Mouse (Mus musculus) embryonic facial prominence, embryonic 14.5 days (tissue): ENCODE measurements around the gene Tbc1d13. TPM values are rescaled to one million over a fixed set of nuclear protein-coding genes. Genes with fewer than 3 reads are reported as not detected.

ENCODE experiments used
- ATAC-seq: fragments of 200-750 bp; cut with Nextera tagmentation; 2 replicates; pipeline ENCODE4 v1.8.0; 2017; ENCODE audit warnings: low read depth, moderate number of reproducible peaks, moderate TSS enrichment
- DNase-seq: peaks from one replicate; pipeline ENCODE4 v3.0.0-alpha.2; 2015; ENCODE audit warnings: low spot score
- H3K27ac ChIP-seq: fragments of 300-500 bp; sonication (generic); replicated peaks from 2 replicates; pipeline ENCODE4 v1.5.1; 2014; ENCODE audit warnings: low read depth, mild to moderate bottlenecking, low read length, moderate library complexity
- H3K27me3 ChIP-seq: fragments of 300-500 bp; sonication (generic); replicated peaks from 2 replicates; pipeline ENCODE4 v1.6.1; 2014; ENCODE audit warnings: low read length; ENCODE audit not compliant: control insufficient read depth, insufficient read depth
- H3K36me3 ChIP-seq: fragments of 300-500 bp; sonication (generic); 2 replicates; pipeline ENCODE4 v1.6.1; 2014; ENCODE audit warnings: low read length, mixed read lengths; ENCODE audit not compliant: control insufficient read depth, insufficient read depth
- H3K4me1 ChIP-seq: fragments of 300-500 bp; sonication (generic); 2 replicates; pipeline ENCODE4 v1.6.1; 2014; ENCODE audit warnings: antibody characterized with exemption, low read length; ENCODE audit not compliant: control insufficient read depth, insufficient read depth
- H3K4me2 ChIP-seq: fragments of 300-500 bp; sonication (generic); 2 replicates; pipeline ENCODE4 v1.6.1; 2014; ENCODE audit warnings: low read depth, mild to moderate bottlenecking, low read length, moderate library complexity, mixed read lengths
- H3K4me3 ChIP-seq: fragments of 300-500 bp; sonication (generic); 2 replicates; pipeline ENCODE4 v1.5.1; 2014; ENCODE audit warnings: low read depth, mild to moderate bottlenecking, low read length
- H3K9ac ChIP-seq: fragments of 300-500 bp; sonication (generic); 2 replicates; pipeline ENCODE4 v1.6.1; 2014; ENCODE audit warnings: low read depth, mild to moderate bottlenecking, low read length, moderate library complexity, mixed read lengths
- H3K9me3 ChIP-seq: fragments of 300-500 bp; sonication (generic); 2 replicates; pipeline ENCODE4 v1.6.1; 2016; ENCODE audit warnings: low read length; ENCODE audit not compliant: control insufficient read depth
- WGBS: fragments of 180-500 bp; shearing (Covaris S2); extraction: QIAGEN DNeasy Blood & Tissue Kit; methylation state at CpG from one replicate; pipeline ENCODE4 v1.1.7; 2014; 5-methylcytosine and 5-hydroxymethylcytosine counted together
- polyA plus RNA-seq: library from polyadenylated mRNA; unstranded; fragments of >200 nt; fragmentation: Nextera tagmentation; extraction: Ambion mirVana; gene quantifications from 2 replicates; pipeline ENCODE4 v1.2.1, GENCODE M21; 2014

Gene Tbc1d13
- polyA plus RNA-seq, 1 experiment from 2014 or later = 10.5 TPM

GRCm38 (mm10) chr2:30164340-30164932, 30.9 kb downstream of the Tbc1d13 start:
- ATAC-seq = no peak
- H3K4me2 ChIP-seq = no peak overlapping the region
- H3K27me3 ChIP-seq = no peaks in the 10 kb centered on the region
- H3K36me3 ChIP-seq = no peaks in the 10 kb centered on the region
- no peaks in the 10 kb centered on the region for H3K4me1 ChIP-seq
- H3K9ac ChIP-seq = no peak overlapping the region
- no peak overlapping the region for H3K4me3 ChIP-seq
- peaks cover 12% of the 10 kb centered on the region for H3K9me3 ChIP-seq
- DNase-seq = no peak
- H3K27ac ChIP-seq = no peak overlapping the region
- 37% methylated on average over 8 of the region's 9 CpGs for WGBS

GRCm38 (mm10) chr2:30166677-30167076, 33.1 kb downstream of the Tbc1d13 start:
- DNase-seq (no peak), ATAC-seq (no peak)
- H3K36me3 ChIP-seq = no peaks in the 10 kb centered on the region
- H3K9me3 ChIP-seq = peaks cover 12% of the 10 kb centered on the region
- no peaks in the 10 kb centered on the region for H3K4me1 ChIP-seq
- H3K27ac ChIP-seq = no peak overlapping the region
- H3K4me3 ChIP-seq = no peak overlapping the region
- no peaks in the 10 kb centered on the region for H3K27me3 ChIP-seq
- H3K4me2 ChIP-seq = no peak overlapping the region
- H3K9ac ChIP-seq = no peak overlapping the region
- WGBS = 62% methylated on average over 4 of the region's 4 CpGs

DNA sequence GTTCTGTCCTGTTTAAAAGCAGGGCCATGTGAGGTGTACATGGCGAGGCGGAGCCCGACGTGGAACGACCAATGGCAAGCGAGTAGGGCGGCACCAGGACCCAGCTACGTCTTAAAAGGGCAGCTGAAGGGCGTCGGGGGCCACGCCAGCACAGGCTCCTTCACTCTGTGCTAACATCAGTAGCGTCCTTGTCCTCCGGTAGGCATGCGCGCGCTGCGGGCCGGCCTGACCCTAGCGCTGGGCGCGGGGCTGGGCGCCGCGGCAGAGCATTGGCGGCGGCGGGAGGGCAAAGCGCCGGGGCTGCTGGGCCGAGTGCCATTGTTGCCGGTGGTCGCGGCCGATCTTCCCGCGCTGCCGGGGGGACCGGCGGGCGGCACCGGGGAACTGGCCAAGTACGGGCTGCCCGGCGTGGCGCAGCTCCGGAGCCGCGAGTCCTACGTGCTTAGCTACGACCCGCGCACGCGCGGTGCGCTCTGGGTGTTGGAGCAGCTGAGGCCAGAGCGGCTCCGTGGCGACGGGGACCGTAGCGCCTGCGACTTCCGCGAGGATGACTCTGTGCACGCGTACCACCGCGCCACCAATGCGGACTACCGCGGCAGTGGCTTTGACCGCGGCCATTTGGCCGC, 37.9 kb downstream of the Tbc1d13 start, which contains the start of gene Endog:
Gene Endog, plus strand, starts transcription at position 123 of the 626 bp plus-strand sequence.
- Histone ChIP-seq H3K27ac (peak within 1 kb of the TSS; percentile 84), H3K9me3 (peaks cover 4% of the 10 kb centered on the region), H3K4me1 (peaks cover 3% of the 10 kb centered on the region; the same call in 1 of the 2 replicates), H3K4me2 (peak within 1 kb of the TSS; percentile 93), H3K27me3 (no peaks in the 10 kb centered on the region), H3K9ac (peak within 1 kb of the TSS; percentile 77), H3K4me3 (peak within 1 kb of the TSS; percentile 67), H3K36me3 (peaks cover 36% of the 10 kb centered on the region)
- peak; percentile 93 for DNase-seq
- peak; percentile 97 for ATAC-seq
- under 1% methylated on average over 47 of the region's 75 CpGs for WGBS

DNA sequence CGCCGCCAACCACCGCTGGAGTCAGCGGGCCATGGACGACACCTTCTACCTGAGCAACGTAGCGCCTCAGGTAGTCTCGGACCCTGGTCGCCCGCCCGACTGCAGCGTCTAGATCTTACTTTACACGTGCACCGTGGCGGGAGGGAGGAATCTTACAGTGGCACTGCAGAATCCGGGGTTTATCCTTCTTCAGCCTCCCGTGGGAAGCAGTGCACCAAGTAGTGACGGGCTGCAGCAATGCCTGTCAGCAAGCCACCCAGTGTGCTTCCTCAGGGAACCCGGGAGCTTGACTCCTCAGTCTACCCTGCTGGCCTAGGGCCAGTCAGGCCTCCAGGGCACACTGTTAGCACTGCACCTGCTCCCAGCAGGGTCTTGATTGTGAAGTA, 38.4 kb downstream of the Tbc1d13 start:
- peak overlapping the region; percentile 77 for H3K9ac ChIP-seq
- ATAC-seq (peak; percentile 34; the same call in 1 of the 2 replicates), DNase-seq (peak; percentile 26)
- H3K4me3 ChIP-seq = peak overlapping the region; percentile 67
- peak overlapping the region; percentile 93 for H3K4me2 ChIP-seq
- peak overlapping the region; percentile 84 for H3K27ac ChIP-seq
- H3K36me3 ChIP-seq = peaks cover 40% of the 10 kb centered on the region
- under 1% methylated on average over 11 of the region's 19 CpGs for WGBS
- peaks cover 4% of the 10 kb centered on the region for H3K4me1 ChIP-seq
- H3K9me3 ChIP-seq = no peaks in the 10 kb centered on the region
- no peaks in the 10 kb centered on the region for H3K27me3 ChIP-seq

DNA sequence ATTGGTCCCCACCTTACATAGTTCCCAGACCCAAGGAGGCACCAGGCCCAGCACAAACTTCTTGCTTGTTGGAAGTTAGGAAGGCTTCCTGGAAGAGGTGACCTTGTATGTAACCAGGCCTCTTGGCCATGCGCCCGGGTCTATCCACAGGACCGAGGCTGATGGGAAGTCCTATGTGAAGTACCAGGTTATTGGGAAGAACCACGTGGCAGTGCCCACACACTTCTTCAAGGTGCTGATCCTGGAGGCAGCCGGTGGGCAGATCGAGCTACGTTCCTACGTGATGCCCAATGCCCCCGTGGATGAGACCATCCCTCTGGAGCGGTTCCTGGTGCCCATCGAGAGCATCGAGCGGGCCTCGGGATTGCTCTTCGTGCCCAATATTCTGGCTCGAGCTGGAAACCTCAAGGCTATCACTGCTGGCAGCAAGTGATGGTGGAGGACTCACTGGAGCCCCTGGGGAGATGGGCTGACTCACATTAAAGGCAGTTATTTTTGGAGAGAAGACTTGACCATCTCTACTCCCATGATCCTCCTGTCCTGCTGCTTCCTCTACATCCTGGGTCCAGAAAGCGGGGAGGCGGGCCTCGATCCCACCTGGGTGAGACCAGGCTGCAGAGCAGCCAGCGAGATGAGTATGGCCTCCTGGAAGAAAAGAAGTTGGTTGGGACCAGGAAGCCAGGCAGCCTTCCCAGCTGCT, 40.1 kb downstream of the Tbc1d13 start:
- H3K36me3 ChIP-seq = peaks cover 40% of the 10 kb centered on the region

GRCm38 (mm10) chr2:30175897-30176296, 42.4 kb downstream of the Tbc1d13 start:
- Histone ChIP-seq H3K27me3 (no peaks in the 10 kb centered on the region), H3K4me3 (no peak overlapping the region), H3K36me3 (peaks cover 40% of the 10 kb centered on the region), H3K4me2 (no peak overlapping the region), H3K4me1 (peaks cover 11% of the 10 kb centered on the region), H3K9me3 (no peaks in the 10 kb centered on the region), H3K27ac (no peak overlapping the region), H3K9ac (no peak overlapping the region)
- ATAC-seq (no peak), DNase-seq (no peak)
- 86% methylated on average over 8 of the region's 8 CpGs for WGBS

More for the DNA sequence above, 40.1 kb downstream of the Tbc1d13 start:
- Histone ChIP-seq H3K9ac (no peak overlapping the region), H3K4me2 (no peak overlapping the region), H3K9me3 (no peaks in the 10 kb centered on the region), H3K4me3 (no peak overlapping the region), H3K27ac (no peak overlapping the region), H3K4me1 (peaks cover 11% of the 10 kb centered on the region), H3K27me3 (no peaks in the 10 kb centered on the region)
- WGBS = 95% methylated on average over 20 of the region's 20 CpGs
- ATAC-seq = no peak
- DNase-seq = no peak

GRCm38 (mm10) chr2:30176561-30176960, 43.0 kb downstream of the Tbc1d13 start:
- H3K27ac ChIP-seq = no peak overlapping the region
- peaks cover 11% of the 10 kb centered on the region for H3K4me1 ChIP-seq
- H3K36me3 ChIP-seq = peaks cover 40% of the 10 kb centered on the region
- DNase-seq (no peak), ATAC-seq (no peak)
- H3K4me2 ChIP-seq = no peak overlapping the region
- 92% methylated on average over 2 of the region's 2 CpGs for WGBS
- no peak overlapping the region for H3K4me3 ChIP-seq
- no peaks in the 10 kb centered on the region for H3K27me3 ChIP-seq
- no peaks in the 10 kb centered on the region for H3K9me3 ChIP-seq
- H3K9ac ChIP-seq = no peak overlapping the region

- Histone ChIP-seq H3K27me3 (no peaks in the 10 kb centered on the region), H3K4me2 (peak within 1 kb of the TSS; percentile 70), H3K36me3 (peaks cover 39% of the 10 kb centered on the region), H3K4me3 (peak within 1 kb of the TSS; percentile 70), H3K9me3 (no peaks in the 10 kb centered on the region), H3K9ac (peak within 1 kb of the TSS; percentile 80), H3K27ac (no peak within 1 kb of the TSS), H3K4me1 (peaks cover 8% of the 10 kb centered on the region; the same call in 1 of the 2 replicates)
- DNase-seq = peak; percentile 98
- ATAC-seq = peak; percentile 99
- WGBS = 2% methylated on average over 29 of the region's 54 CpGs
Observed at GRCm38 (mm10) chr2:30177700-30178675, 44.4 kb downstream of the Tbc1d13 start, which contains the start of gene Spout1. Spout1 (minus strand) TSS chr2:30178459.
